Mouse (Mus musculus) midbrain, embryonic 12.5 days (tissue): ENCODE measurements at regions not wholly inside any gene's neighbourhood (a gene's known extent, or its start where the extent isn't known, plus 50 kb on each side); places are given as distances from the start of the nearest gene placed in this dataset.

ENCODE experiments used
- ATAC-seq: fragments of 200-750 bp; cut with Nextera tagmentation; 2 replicates; pipeline ENCODE4 v1.8.0; 2017; ENCODE audit warnings: low read depth, moderate TSS enrichment, moderate library complexity; ENCODE audit not compliant: low FRiP score
- H3K27ac ChIP-seq: fragments of 300-500 bp; sonication (generic); replicated peaks from 2 replicates; pipeline ENCODE4 v1.5.1; 2016; ENCODE audit warnings: mild to moderate bottlenecking
- H3K27me3 ChIP-seq: fragments of 300-500 bp; sonication (generic); 2 replicates; pipeline ENCODE4 v1.6.1; 2016; ENCODE audit warnings: mild to moderate bottlenecking
- H3K36me3 ChIP-seq: fragments of 300-500 bp; sonication (generic); 2 replicates; pipeline ENCODE4 v1.6.1; 2016
- H3K4me1 ChIP-seq: fragments of 300-500 bp; sonication (generic); 2 replicates; pipeline ENCODE4 v1.6.1; 2016
- H3K4me2 ChIP-seq: fragments of 300-500 bp; sonication (generic); replicated peaks from 2 replicates; pipeline ENCODE4 v1.6.1; 2016; ENCODE audit warnings: mild to moderate bottlenecking, moderate library complexity
- H3K4me3 ChIP-seq: fragments of 300-500 bp; sonication (generic); 2 replicates; pipeline ENCODE4 v1.5.1; 2016; ENCODE audit warnings: mild to moderate bottlenecking
- H3K9ac ChIP-seq: fragments of 300-500 bp; sonication (generic); replicated peaks from 2 replicates; pipeline ENCODE4 v1.6.1; 2016; ENCODE audit warnings: mild to moderate bottlenecking, moderate library complexity
- H3K9me3 ChIP-seq: fragments of 300-500 bp; sonication (generic); 2 replicates; pipeline ENCODE4 v1.6.1; 2016; ENCODE audit warnings: mild to moderate bottlenecking
- WGBS: fragments of 180-500 bp; shearing (Covaris S2); methylation state at CpG from one replicate; pipeline ENCODE4 v1.1.7; 2016; 5-methylcytosine and 5-hydroxymethylcytosine counted together

- H3K4me2 ChIP-seq, result no peak overlapping the region
- no peaks in the 10 kb centered on the region for H3K9me3 ChIP-seq
- H3K36me3 ChIP-seq, result no peaks in the 10 kb centered on the region
- 76% methylated on average over 2 of the region's 2 CpGs for WGBS
- no peak overlapping the region for H3K27ac ChIP-seq
- H3K4me1 ChIP-seq, result no peaks in the 10 kb centered on the region
- H3K9ac ChIP-seq, result no peak overlapping the region
- H3K27me3 ChIP-seq, result no peaks in the 10 kb centered on the region
- ATAC-seq, result no peak
- no peak overlapping the region for H3K4me3 ChIP-seq
These were observed 674.1 kb downstream of the Epm2a start for GRCm38 (mm10) chr10:12017286-12017685.

GRCm38 (mm10) chr10:12018281-12018680 is 675.1 kb downstream of the Epm2a start:
- 33% methylated on average over 5 of the region's 5 CpGs for WGBS
- Histone ChIP-seq H3K27me3 (no peaks in the 10 kb centered on the region), H3K9ac (no peak overlapping the region), H3K4me3 (no peak overlapping the region), H3K4me1 (no peaks in the 10 kb centered on the region), H3K27ac (no peak overlapping the region), H3K9me3 (no peaks in the 10 kb centered on the region), H3K4me2 (no peak overlapping the region), H3K36me3 (no peaks in the 10 kb centered on the region)
- ATAC-seq, result no peak

GRCm38 (mm10) chr10:12019159-12019779 is 676.1 kb downstream of the Epm2a start:
- Histone ChIP-seq H3K4me3 (no peak overlapping the region), H3K27me3 (no peaks in the 10 kb centered on the region), H3K9me3 (no peaks in the 10 kb centered on the region), H3K27ac (no peak overlapping the region), H3K4me1 (no peaks in the 10 kb centered on the region), H3K9ac (no peak overlapping the region), H3K36me3 (no peaks in the 10 kb centered on the region), H3K4me2 (no peak overlapping the region)
- ATAC-seq, result no peak
- WGBS, result 75% methylated on average over 14 of the region's 14 CpGs

- Histone ChIP-seq H3K4me1 (no peaks in the 10 kb centered on the region), H3K27me3 (no peaks in the 10 kb centered on the region), H3K4me2 (no peak overlapping the region), H3K27ac (no peak overlapping the region), H3K9me3 (no peaks in the 10 kb centered on the region), H3K4me3 (no peak overlapping the region), H3K36me3 (no peaks in the 10 kb centered on the region), H3K9ac (no peak overlapping the region)
- WGBS, result 85% methylated on average over 4 of the region's 4 CpGs
- no peak for ATAC-seq
These were observed 677.4 kb downstream of the Epm2a start for GRCm38 (mm10) chr10:12020576-12020975.

- H3K27me3 ChIP-seq, result no peaks in the 10 kb centered on the region
- WGBS, result 56% methylated on average over 1 of the region's 1 CpGs
- ATAC-seq, result no peak
- H3K4me2 ChIP-seq, result no peak overlapping the region
- no peak overlapping the region for H3K4me3 ChIP-seq
- H3K4me1 ChIP-seq, result no peaks in the 10 kb centered on the region
- no peaks in the 10 kb centered on the region for H3K36me3 ChIP-seq
- no peak overlapping the region for H3K27ac ChIP-seq
- H3K9me3 ChIP-seq, result no peaks in the 10 kb centered on the region
- no peak overlapping the region for H3K9ac ChIP-seq
These were observed 692.0 kb downstream of the Epm2a start for GRCm38 (mm10) chr10:12035159-12035558.

GRCm38 (mm10) chr10:12045937-12046336 is 702.7 kb downstream of the Epm2a start:
- H3K9me3 ChIP-seq, result no peaks in the 10 kb centered on the region
- H3K27ac ChIP-seq, result no peak overlapping the region
- H3K4me3 ChIP-seq, result no peak overlapping the region
- no peak overlapping the region for H3K4me2 ChIP-seq
- no peak for ATAC-seq
- no peaks in the 10 kb centered on the region for H3K27me3 ChIP-seq
- no peaks in the 10 kb centered on the region for H3K4me1 ChIP-seq
- H3K36me3 ChIP-seq, result no peaks in the 10 kb centered on the region
- H3K9ac ChIP-seq, result no peak overlapping the region
- 62% methylated on average over 2 of the region's 2 CpGs for WGBS

GRCm38 (mm10) chr10:12059728-12060127 is 716.5 kb downstream of the Epm2a start:
- no peak overlapping the region for H3K9ac ChIP-seq
- 88% methylated on average over 1 of the region's 1 CpGs for WGBS

GRCm38 (mm10) chr10:12061069-12061861 is 718.1 kb downstream of the Epm2a start:
- WGBS, result 88% methylated on average over 5 of the region's 5 CpGs
- Histone ChIP-seq H3K4me2 (no peak overlapping the region), H3K4me1 (no peaks in the 10 kb centered on the region), H3K27ac (no peak overlapping the region), H3K27me3 (no peaks in the 10 kb centered on the region), H3K9me3 (no peaks in the 10 kb centered on the region), H3K9ac (no peak overlapping the region), H3K36me3 (no peaks in the 10 kb centered on the region), H3K4me3 (no peak overlapping the region)
- no peak for ATAC-seq

More at GRCm38 (mm10) chr10:12059728-12060127, 716.5 kb downstream of the Epm2a start:
- no peak overlapping the region for H3K4me3 ChIP-seq
- no peaks in the 10 kb centered on the region for H3K9me3 ChIP-seq
- no peak for ATAC-seq
- H3K36me3 ChIP-seq, result no peaks in the 10 kb centered on the region
- H3K27ac ChIP-seq, result no peak overlapping the region
- no peak overlapping the region for H3K4me2 ChIP-seq
- H3K27me3 ChIP-seq, result no peaks in the 10 kb centered on the region
- H3K4me1 ChIP-seq, result no peaks in the 10 kb centered on the region

GRCm38 (mm10) chr10:12062302-12062701 is 719.1 kb downstream of the Epm2a start:
- no peak for ATAC-seq
- no peak overlapping the region for H3K4me3 ChIP-seq
- 83% methylated on average over 1 of the region's 1 CpGs for WGBS

GRCm38 (mm10) chr10:12083961-12084360 is 740.8 kb downstream of the Epm2a start:
- no peaks in the 10 kb centered on the region for H3K4me1 ChIP-seq
- H3K9me3 ChIP-seq, result no peaks in the 10 kb centered on the region
- no peak overlapping the region for H3K4me3 ChIP-seq
- no peak overlapping the region for H3K9ac ChIP-seq
- 92% methylated on average over 1 of the region's 1 CpGs for WGBS
- no peak overlapping the region for H3K27ac ChIP-seq
- no peaks in the 10 kb centered on the region for H3K36me3 ChIP-seq
- H3K4me2 ChIP-seq, result no peak overlapping the region
- no peak for ATAC-seq
- H3K27me3 ChIP-seq, result no peaks in the 10 kb centered on the region

More at GRCm38 (mm10) chr10:12062302-12062701, 719.1 kb downstream of the Epm2a start:
- Histone ChIP-seq H3K4me1 (no peaks in the 10 kb centered on the region), H3K27ac (no peak overlapping the region), H3K27me3 (no peaks in the 10 kb centered on the region), H3K4me2 (no peak overlapping the region), H3K36me3 (no peaks in the 10 kb centered on the region), H3K9me3 (no peaks in the 10 kb centered on the region), H3K9ac (no peak overlapping the region)

GRCm38 (mm10) chr10:12092521-12092920 is 749.3 kb downstream of the Epm2a start:
- H3K27me3 ChIP-seq, result no peaks in the 10 kb centered on the region
- H3K9ac ChIP-seq, result no peak overlapping the region
- no peak for ATAC-seq
- 62% methylated on average over 1 of the region's 1 CpGs for WGBS
- no peaks in the 10 kb centered on the region for H3K36me3 ChIP-seq
- H3K4me2 ChIP-seq, result no peak overlapping the region
- H3K9me3 ChIP-seq, result no peaks in the 10 kb centered on the region
- no peak overlapping the region for H3K27ac ChIP-seq
- H3K4me3 ChIP-seq, result no peak overlapping the region
- H3K4me1 ChIP-seq, result no peaks in the 10 kb centered on the region

- Histone ChIP-seq H3K27me3 (no peaks in the 10 kb centered on the region), H3K4me2 (no peak overlapping the region), H3K9ac (no peak overlapping the region), H3K9me3 (no peaks in the 10 kb centered on the region), H3K36me3 (no peaks in the 10 kb centered on the region), H3K4me3 (no peak overlapping the region), H3K27ac (no peak overlapping the region), H3K4me1 (no peaks in the 10 kb centered on the region)
- 94% methylated on average over 3 of the region's 3 CpGs for WGBS
- ATAC-seq, result no peak
These were observed 753.5 kb downstream of the Epm2a start for GRCm38 (mm10) chr10:12096678-12097077.
